8 mouse cellular contexts compared by ENCODE assay signal in the genomic region with DNA sequence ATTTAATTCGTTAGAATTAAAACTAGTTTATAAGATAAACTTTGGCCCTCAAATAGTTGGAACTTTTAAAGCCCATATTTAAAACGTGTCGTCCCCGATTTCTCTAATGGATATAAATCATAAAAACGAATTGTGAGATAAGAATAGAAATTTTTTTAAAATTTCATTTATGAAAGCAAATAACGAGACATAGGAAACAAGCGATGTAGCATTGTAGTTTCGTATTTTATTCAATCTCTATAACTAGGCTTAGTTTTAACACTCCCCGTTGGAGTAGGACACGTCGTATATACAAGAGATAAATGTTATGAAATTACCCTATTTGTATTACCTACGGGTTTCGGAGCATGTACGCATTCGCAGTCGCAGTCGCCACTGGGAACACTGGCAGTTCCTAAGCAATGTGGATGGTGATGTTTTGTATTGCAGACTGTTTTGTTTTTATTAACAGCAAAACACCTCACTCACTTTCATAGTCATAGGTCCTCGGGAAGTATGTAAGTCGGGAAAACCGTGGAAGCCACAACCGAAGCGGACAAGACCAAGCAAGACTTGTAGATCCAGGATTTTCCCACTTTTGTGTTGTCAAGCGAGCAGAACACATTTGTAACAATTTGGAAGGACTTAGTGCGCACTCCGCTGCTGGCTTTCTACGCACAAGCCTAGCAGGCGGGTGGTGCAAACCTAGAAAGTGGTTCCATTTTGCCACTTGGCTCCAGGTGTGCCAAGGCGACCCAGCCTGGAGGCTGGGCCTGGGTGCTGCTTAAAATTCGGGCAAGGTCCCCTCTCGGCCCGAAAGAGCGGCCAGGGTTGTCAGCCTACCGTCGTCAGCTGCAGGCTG. TPM values are rescaled to one million over a fixed set of nuclear protein-coding genes. Genes with fewer than 3 reads are reported as not detected.
DNase-seq lines count a peak whose midpoint lies in the region; ATAC-seq lines count a peak whose summit lies in the region.

No protein-coding gene starts in this region.

- no peak overlapping the region for H3K9ac ChIP-seq in lung, embryonic 15.5 days
- H3K9ac ChIP-seq in kidney, embryonic 16.5 days (replicated peaks; ENCODE audit: low read length): no peak overlapping the region

- peaks cover 27% of the 10 kb centered on the region for H3K4me1 ChIP-seq in lung, embryonic 15.5 days
- peaks cover 38% of the 10 kb centered on the region for H3K4me1 ChIP-seq in forebrain, embryonic 10.5 days
- peaks cover 25% of the 10 kb centered on the region for H3K4me1 ChIP-seq in kidney, embryonic 16.5 days (ENCODE audit: insufficient read depth, low read length)

- peak overlapping the region; percentile 36 for H3K4me3 ChIP-seq in lung, embryonic 15.5 days
- peak overlapping the region; percentile 58 for H3K4me3 ChIP-seq in forebrain, embryonic 10.5 days
- peak overlapping the region; percentile 44 for H3K4me3 ChIP-seq in kidney, embryonic 16.5 days (ENCODE audit: low read length)

- no peak overlapping the region for H3K27ac ChIP-seq in lung, embryonic 15.5 days
- H3K27ac ChIP-seq in forebrain, embryonic 10.5 days: no peak overlapping the region
- no peak overlapping the region for H3K27ac ChIP-seq in kidney, embryonic 16.5 days (ENCODE audit: low read length)

- ATAC-seq in lung, embryonic 15.5 days (ENCODE audit: borderline replicate concordance, extremely low read depth, low FRiP score, low TSS enrichment): no peak
- no peak for ATAC-seq in kidney, embryonic 16.5 days (ENCODE audit: low FRiP score, low TSS enrichment)

- no peaks in the 10 kb centered on the region for H3K9me3 ChIP-seq in lung, embryonic 15.5 days
- H3K9me3 ChIP-seq in forebrain, embryonic 10.5 days: no peaks in the 10 kb centered on the region
- no peaks in the 10 kb centered on the region for H3K9me3 ChIP-seq in kidney, embryonic 16.5 days (ENCODE audit: low read length)

- peaks cover 85% of the 10 kb centered on the region for H3K27me3 ChIP-seq in lung, embryonic 15.5 days
- peaks cover 96% of the 10 kb centered on the region for H3K27me3 ChIP-seq in forebrain, embryonic 10.5 days (ENCODE audit: poor library complexity, severe bottlenecking)
- peaks cover 83% of the 10 kb centered on the region for H3K27me3 ChIP-seq in kidney, embryonic 16.5 days (ENCODE audit: insufficient read depth, low read length)

- DNase-seq in lung, postnatal 25 days (ENCODE audit: low spot score): no peak
- peak; percentile 34 for DNase-seq in forebrain, embryonic 10.5 days (ENCODE audit: extremely low spot score, low spot score)
- DNase-seq in retina, embryonic 14.5 days (ENCODE audit: low spot score): peak; percentile 57
- no peak for DNase-seq in adrenal gland, postnatal 14 days
- no peak for DNase-seq in spleen, postnatal 4 days (ENCODE audit: low spot score in 2 of 2)
- no peak for DNase-seq in gastrocnemius, postnatal 4 days (ENCODE audit: low spot score in 2 of 2)

- 4% methylated on average over 34 of the region's 34 CpGs for WGBS in lung, embryonic 15.5 days
- WGBS in forebrain, embryonic 10.5 days: 2% methylated on average over 34 of the region's 34 CpGs
- 4% methylated on average over 34 of the region's 34 CpGs for WGBS in kidney, embryonic 16.5 days

- H3K4me2 ChIP-seq in lung, embryonic 15.5 days: peak overlapping the region; percentile 64
- no peak overlapping the region for H3K4me2 ChIP-seq in kidney, embryonic 16.5 days (replicated peaks; ENCODE audit: low read depth, low read length)

- H3K36me3 ChIP-seq in lung, embryonic 15.5 days: no peaks in the 10 kb centered on the region
- no peaks in the 10 kb centered on the region for H3K36me3 ChIP-seq in forebrain, embryonic 10.5 days (replicated peaks)
- no peaks in the 10 kb centered on the region for H3K36me3 ChIP-seq in kidney, embryonic 16.5 days (ENCODE audit: insufficient read depth, low read length)

RNA-seq across cellular contexts. Expression of a gene that starts 2.0 kb away (rescaled TPM):
- not detected in 2 replicates for polyA plus RNA-seq in lung, embryonic 15.5 days (2015; fragmentation: Nextera tagmentation; extraction: Ambion mirVana)
- not detected in 2 replicates for polyA plus RNA-seq in forebrain, embryonic 10.5 days (2016; fragmentation: Nextera tagmentation; extraction: Ambion mirVana)
- polyA plus RNA-seq in kidney, embryonic 16.5 days (2015; fragmentation: Nextera tagmentation; extraction: Ambion mirVana): not detected in 2 replicates
- total RNA-seq in adrenal gland, postnatal 14 days (2021): not detected in 2 replicates
- not detected for total RNA-seq in gastrocnemius, postnatal 4 days (2021)

RNA-seq across cellular contexts. Expression of a gene that starts 23.5 kb away (rescaled TPM):
- 210 and 217 TPM in 2 replicates for polyA plus RNA-seq in lung, embryonic 15.5 days (2015; fragmentation: Nextera tagmentation; extraction: Ambion mirVana)
- polyA plus RNA-seq in forebrain, embryonic 10.5 days (2016; fragmentation: Nextera tagmentation; extraction: Ambion mirVana): 313 and 336 TPM in 2 replicates
- 288 and 300 TPM in 2 replicates for polyA plus RNA-seq in kidney, embryonic 16.5 days (2015; fragmentation: Nextera tagmentation; extraction: Ambion mirVana)
- total RNA-seq in adrenal gland, postnatal 14 days (2021): 547 and 580 TPM in 2 replicates
- 100 to 1,000 TPM; 262 to 272 TPM for total RNA-seq in gastrocnemius, postnatal 4 days (2021)

RNA-seq across cellular contexts. Expression of a gene that starts 37.3 kb away (rescaled TPM):
- polyA plus RNA-seq in lung, embryonic 15.5 days (2015; fragmentation: Nextera tagmentation; extraction: Ambion mirVana): 3.0 and 3.1 TPM in 2 replicates
- 0.11 and 0.28 TPM in 2 replicates for polyA plus RNA-seq in forebrain, embryonic 10.5 days (2016; fragmentation: Nextera tagmentation; extraction: Ambion mirVana)
- polyA plus RNA-seq in kidney, embryonic 16.5 days (2015; fragmentation: Nextera tagmentation; extraction: Ambion mirVana): 1.5 and 1.6 TPM in 2 replicates
- total RNA-seq in adrenal gland, postnatal 14 days (2021): 60.3 and 68.5 TPM in 2 replicates
- 10 to 100 TPM; 59.6 to 63.6 TPM for total RNA-seq in gastrocnemius, postnatal 4 days (2021)

Comparison
In these comparisons a context has a peak if more than half of its experiments do, and no peak if none do; other contexts are left out.
1. DNase-seq: peak in forebrain, embryonic 10.5 days (single experiment) and retina, embryonic 14.5 days (single experiment); none in lung, postnatal 25 days (single experiment), adrenal gland, postnatal 14 days (single experiment), spleen, postnatal 4 days (0 of 2) and gastrocnemius, postnatal 4 days (0 of 2).
2. Peak in every context shown above with its lines, with median percentiles within 50 percentile points of each other: H3K4me3 ChIP-seq.